Mouse (Mus musculus): ENCODE data around the gene Csnk2b.
A peak's percentile ranks its signal among the peaks of the same experiment; 100 is the strongest.

Gene Csnk2b

DNA sequence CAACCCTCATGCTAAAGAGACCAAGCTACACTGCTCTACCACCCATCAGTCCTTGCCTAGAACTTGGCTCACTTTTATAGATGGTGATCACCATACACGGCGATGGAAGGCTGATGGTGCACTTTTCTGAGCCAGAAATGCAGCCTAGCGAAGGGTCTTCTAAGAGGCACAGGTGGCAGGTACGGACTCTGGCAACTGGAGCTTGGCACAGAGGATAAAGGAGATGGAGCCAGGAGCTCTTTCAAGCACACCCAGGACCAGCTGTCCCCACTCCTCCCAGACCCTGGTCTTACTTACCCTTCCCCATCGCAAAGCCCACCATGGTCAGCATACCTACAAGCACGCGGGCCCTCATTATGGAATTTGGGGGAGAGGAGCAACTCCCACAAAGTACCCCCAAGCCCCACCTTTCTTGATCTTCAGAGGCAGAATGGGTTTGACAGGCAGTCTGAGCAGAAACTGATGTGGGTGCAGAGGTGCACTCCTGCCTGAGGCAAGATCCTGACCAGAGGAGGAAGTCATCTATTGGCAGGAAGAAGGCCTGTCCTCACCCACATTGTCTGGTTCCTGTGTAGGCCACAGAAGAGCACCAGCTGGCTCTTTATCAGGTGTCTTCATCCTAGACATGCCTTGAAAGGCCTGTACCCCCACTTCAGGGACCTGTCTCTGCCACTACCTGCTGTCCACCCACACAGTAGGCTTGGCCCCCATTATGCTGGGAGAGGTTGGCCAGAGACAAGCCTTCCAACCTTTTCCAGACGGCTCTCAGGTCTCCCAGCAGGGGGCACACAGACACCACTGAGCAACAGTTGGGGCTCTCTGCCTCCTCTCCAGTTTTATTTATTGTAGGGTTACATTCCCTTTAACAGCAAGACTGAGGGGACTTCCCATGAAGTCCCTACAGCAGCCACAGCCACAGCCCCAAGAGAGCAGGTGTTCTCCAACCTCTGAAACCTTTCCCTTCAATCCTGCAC is 6.5 kb downstream of the Csnk2b start, which contains the start of gene Ly6g5b:
Gene Ly6g5b, minus strand, starts transcription at position 383 of the 974 bp plus-strand sequence.
- no peak for DNase-seq

DNA sequence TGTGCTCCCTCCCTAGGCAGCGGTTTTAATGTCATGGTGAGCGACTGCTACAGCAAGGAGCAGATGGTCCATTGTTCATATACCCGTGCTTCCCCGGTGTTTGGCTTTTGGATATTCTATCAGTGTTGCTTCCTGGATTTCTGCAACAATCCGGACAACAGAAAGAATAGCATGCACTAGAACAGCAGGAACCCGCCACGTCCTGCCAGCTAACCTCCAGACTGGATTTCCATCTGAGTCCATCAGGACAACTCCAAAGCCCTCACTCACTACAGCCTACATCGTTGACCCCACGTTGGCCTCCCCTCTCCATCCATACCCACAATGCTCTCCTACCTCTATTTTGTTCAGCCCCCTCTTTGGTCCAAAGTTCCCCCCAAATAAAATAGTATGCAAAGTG is 10.1 kb downstream of the Csnk2b start:
- no peak for DNase-seq

DNA sequence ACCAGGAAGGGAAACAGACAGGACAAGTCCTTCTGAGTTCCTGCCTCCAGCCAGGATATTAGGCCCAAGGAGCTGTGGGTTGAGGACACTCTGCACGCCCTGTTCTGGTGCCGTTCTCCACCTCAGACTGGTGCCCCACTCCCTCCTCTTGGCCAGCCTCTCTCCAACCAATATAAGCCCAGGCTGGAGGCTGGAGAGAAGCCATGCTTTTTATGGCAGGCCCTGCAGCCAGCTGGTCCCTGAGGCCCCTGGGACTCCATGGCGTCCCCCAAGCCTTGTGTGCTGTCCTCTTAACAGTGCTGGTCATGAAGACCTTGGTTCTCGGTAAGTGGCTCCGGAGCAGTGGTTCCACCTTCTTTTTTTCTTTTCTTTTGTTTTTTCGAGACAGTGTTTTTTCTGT is 13.8 kb downstream of the Csnk2b start, which contains the start of gene Ly6g5c:
Gene Ly6g5c, plus strand, starts transcription at position 183 of the 400 bp plus-strand sequence.
- DNase-seq: no peak

DNA sequence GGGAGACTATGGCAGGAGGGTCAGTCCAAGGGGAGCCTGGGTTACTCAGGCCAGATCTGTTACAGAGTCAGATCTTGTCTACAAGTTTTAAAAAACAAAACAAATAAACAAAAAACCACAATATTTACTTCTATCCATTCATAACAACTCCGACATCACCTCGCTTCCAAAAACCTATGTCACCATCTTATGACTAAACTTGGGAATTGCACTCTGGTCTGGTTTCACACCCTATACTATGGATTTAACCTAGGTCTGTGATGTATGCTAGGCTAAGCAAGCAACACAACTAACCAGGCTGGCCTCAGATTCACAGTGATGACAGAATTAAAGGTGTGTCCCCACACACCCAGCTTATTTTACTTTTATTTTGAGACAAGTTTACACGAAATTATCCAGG is 15.3 kb downstream of the Csnk2b start:
- no peak for DNase-seq

DNA sequence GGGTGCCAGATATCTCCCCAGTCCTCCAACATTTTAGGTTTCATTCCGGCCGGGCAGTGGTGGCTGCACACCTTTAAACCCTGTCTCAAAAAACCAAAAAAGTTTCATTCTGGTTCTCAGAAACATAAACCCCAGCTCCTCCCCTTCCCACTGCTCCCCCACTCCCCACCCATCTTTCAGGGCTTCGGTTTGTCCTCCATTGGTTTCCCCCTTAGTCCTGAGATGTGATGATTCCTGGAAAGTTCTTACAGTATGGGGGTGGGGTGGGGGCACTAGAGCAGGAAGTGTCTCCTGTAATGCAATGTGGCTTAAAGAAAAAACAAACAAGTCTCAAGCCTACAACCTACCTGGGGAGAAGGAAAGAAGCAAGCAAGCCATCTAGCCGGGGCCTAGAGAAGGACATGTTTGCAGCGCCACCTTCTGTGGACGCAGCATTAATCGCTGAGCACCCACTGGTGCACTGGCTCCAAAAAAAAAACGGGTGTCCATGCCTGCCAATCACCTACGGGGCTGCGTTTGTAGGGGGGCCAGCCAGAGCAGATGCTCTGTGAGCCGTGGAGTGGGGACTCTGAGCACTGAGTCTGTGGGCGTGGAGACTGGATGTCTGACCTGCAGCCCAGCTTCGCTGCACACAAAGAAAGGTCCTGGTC is 16.0 kb downstream of the Csnk2b start:
- no peak for DNase-seq

DNA sequence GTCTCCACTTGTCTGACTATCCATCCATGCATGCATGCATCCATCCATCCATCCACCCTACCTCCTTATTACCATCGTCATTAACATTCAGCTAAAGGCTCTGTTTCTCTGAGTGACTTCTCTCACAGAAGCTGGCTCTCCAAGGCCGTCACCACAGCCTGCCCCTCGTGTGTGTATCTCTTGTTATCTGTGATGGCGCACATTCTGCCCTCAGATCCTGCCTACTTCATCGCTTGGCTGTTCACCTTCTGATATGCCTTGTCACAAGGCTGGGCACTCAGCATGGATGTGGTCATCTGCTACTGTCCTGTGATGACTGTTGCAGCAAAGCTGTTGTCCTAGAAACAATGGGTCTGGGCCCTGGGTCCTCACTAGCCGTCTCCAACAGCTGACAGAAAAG is 17.1 kb downstream of the Csnk2b start:
- no peak for DNase-seq

DNA sequence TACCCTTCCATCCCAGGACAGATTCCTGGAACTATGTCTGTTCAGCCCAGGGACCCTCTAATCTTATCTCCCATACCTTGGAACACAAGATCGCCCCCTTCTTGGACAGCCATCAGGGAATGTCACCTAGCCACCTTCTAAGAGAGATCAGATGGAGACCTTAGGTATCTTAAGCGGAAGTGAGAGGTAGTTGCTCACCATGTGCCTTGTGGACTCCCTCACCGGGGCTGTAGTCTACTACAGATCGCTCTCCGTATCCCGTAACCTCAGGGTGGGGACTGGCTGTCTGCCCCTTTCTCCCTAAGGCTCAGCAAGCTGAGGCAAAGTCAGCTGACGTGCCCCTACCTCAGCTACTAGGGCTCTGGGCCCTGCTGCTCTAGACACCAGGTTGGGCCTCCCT is 17.8 kb downstream of the Csnk2b start:
- DNase-seq: no peak

DNA sequence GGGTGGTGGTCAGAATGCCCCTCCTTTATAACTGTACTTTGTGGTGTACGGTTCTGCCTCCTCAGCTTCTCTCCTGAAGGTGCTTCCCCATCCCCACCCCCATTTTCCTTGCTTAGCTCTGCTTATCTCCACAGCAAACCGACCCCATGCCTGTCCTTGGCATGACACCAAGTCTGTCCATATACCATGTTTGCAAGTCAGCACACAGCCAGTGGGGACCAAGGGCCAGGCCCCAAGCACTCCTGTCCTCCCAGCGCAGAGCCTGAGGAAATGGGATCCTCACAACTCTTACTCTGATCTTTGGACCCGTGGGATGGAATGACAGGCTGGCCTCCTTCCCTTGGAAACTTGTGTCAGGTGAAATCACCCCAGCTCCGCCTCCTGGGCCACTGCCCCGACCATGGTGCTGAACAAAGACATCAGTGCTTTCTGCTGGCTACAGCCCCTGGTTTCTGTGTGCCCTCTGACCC is 18.6 kb downstream of the Csnk2b start:
- DNase-seq: no peak

DNA sequence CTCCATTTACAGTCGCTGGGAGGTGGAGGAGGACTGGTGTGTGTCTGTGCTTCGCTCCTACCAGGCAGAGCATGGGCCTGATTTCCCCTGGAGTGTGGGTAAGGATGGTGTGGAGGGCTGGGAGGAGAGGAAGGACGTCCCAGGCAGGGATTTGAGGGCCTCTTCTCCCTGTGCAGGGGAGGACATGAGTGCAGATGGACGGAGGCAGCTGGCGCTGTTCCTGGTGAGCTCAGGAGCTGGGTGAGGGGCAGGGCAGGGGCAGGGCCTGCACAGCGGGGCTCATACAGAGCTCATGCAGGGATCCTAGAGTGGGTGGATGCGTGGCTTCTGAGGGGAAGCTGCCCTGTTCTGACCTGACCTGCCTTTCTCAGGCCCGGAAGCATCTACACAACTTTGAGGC is 19.6 kb downstream of the Csnk2b start:
- no peak for DNase-seq

DNA sequence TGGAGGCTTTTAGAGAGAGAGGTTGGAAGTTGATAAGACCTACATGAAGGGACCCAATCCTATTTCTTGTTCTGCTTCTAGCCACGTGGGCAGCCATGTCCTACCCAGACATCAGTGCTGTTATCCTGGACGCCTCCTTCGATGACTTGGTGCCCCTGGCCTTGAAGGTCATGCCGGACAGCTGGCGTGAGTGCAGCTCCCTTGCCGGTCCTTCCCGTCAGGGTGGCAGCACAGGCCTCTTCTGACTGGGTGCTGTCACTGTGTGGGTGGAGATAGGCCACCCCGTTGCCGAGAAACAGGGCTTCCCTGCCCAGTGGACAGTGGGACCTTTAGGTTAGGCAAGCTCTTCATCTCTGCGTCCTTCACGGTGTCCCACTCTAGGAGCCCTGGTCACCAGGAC is 20.7 kb downstream of the Csnk2b start:
- DNase-seq: no peak

DNA sequence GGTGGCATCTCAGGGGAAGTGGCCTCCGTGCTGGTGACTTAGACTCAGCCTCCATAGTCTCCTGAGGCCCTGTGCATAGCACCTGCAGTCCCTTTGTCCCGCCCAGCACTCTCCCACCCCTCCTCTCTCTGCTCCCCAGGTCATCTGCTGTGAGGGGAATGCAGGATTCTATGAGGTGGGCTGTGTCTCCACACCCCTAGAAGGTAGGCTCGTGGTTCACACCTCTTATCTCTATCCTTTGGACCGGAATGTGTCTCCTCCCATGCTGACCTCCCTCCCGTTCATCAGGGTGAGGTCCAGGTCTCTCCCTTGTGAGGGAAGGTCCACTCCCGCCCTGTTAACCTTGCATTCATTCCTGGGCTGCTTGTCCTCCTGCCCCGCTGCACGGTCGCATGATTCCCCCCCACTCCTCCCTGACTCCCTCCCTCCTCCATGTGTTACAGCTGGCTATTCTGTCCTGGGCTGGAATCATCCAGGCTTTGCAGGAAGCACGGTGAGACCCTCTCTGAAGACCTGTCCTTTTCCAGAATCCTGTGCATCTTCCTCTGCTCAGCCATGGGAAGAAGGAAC is 21.6 kb downstream of the Csnk2b start:
- DNase-seq: no peak

DNA sequence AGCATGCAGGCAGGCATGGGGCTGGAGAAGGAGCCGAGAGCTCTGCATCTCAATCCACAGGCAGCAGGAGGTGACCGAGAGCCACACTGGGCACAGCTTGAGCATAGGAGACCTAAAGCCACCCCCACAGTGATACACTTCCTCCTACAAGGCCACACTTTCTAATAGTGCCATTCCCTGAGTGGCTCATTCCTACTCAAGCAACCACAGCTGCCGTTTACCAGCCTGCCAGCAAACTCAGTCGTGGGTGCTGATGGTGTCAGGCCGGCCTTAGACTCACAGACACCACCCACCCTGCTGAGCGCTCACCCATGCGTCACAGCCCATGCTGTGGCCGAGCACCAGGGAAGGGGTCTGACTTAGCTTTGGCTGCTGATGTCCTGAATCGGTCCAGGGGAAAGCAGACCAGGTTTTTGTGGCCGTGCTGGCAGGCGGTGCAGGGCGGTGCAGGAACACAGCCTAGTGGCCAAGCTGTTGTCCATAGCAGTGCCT is 24.6 kb downstream of the Csnk2b start:
- DNase-seq: peak; percentile 61

DNA sequence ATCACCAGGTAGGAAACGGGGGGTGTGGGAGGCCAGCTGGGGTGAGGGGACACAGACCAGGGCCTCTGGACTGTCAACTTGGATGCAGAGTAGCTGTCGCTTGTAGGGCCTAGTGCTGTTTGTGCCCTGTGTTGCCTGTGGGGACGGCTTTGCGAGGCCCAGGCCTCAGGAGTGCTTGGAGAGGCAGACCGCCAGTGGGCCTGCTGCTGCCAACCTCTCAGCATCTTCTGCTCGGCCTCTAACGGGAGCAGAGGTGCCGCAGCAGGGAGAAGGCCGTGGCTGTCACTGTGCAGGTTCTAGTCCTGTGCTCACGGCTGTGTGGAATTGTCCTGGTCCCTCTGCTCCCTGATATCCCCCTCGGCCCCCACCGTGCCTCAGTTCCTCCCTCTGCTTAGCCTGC is 25.3 kb downstream of the Csnk2b start:
- DNase-seq: no peak

DNA sequence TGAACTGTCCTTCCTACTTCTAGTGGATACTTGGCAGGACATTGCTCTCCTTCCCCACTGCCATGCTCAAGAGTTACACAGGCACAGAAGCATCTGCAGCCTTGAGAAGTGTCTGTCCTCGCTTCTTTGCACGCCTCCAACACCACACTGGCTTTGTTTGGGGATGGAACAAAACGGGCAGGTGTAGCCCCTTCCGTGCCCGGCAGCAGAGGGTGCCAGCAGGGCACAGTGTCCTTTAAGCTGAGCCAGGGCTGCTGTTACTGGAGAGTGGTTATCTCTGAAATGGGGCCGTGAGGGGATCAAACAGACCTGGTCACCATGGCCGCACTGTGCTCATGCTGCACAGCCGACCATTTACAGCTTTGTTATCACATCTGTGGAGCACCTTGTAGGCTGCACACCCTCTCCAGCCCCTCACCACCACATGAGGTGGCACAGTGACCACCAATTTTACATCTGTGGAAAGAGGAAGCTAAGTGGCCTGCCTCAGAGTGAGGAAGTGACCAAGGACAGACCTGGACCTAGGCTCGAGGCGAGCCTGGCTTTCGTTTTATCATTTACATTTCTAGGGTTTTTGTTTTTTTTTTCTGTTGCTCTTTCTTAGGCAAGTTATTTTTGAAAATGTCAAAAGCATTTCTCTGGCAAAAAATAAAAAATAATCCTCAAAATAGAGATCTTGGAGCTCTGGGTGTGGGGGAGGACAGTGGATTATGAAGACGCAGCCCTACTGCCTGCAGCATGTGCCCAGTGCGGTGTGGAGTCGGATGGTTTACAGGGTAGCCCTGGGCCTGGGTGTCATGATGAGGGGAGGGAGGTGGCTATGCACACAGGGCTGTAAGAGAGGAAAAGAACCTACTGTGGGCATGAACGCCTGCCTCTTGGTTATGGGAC is 27.1 kb downstream of the Csnk2b start:
- no peak for DNase-seq

DNA sequence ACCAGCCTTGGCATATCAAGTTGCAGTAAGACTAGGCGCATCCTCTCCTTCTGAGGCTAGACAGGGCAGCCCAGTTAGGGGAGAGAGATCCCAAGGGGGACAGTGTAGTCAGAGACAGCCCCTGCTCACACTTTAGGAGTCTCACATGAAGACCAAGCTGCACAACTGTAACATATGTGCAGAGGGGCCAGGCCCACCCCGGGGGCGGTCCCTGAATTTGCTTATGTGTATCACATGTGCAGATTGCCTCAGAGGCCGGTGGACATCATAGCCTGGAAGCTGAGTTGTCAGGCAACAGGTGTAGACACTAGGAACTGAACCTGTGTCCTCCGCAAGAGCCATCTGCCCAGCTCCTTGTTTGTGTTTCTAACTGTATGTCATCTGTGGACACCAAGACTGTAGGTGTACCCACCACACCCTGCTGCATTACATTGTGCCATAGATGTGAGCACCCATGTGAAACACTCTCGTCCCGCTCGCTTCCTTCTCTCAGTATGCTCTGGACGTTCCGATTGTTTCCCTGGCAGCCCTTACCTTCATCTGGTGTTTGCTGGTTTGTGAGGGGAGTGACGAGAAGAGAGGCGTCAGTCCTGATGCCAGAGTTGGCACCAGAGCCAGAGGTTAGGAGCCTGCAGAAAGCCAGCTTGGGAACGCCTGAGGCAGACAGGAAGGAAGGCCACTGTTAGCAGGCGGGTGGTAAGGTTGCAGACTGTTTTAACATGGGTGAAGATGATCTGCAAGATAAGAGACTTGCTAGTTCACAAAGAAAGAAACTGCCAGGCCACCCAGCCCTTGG is 29.3 kb downstream of the Csnk2b start:
- no peak for DNase-seq

DNA sequence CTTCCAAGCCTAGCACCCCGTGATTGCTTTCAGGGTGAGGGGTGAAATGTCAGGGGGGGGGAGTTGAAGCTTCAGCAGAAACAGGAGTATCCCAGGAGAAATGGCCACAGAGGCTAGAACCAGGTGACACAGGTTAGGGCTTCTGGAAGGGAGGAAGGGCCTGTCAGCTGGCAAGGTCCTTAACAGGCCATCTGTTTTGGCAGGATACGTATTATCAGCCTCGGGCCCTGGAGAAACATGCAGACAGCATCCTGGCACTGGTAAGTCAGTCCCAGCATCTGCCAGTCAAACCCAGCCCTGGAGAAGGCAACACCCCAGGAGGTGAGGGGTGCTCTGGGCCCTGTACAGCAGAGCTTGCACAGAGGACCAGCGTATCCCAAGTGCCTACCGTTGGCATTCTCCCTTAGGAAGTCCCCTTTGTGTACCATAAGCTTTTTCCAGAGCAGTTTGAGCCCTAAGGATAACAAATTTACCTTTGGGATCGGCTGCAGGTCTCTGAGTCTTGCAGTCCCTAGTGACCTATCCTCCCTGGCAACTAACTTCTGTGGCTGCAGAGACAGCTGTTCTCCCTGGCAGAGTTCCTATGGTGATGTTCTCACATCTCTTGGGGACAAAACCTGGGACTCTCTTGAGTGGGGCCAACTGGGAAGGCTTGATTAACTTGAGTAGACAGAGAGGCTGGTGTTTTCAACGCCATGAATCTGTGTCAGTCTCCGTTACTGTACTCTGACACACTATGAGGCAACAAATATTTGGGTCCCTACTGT is 31.5 kb downstream of the Csnk2b start:
- DNase-seq: no peak

DNA sequence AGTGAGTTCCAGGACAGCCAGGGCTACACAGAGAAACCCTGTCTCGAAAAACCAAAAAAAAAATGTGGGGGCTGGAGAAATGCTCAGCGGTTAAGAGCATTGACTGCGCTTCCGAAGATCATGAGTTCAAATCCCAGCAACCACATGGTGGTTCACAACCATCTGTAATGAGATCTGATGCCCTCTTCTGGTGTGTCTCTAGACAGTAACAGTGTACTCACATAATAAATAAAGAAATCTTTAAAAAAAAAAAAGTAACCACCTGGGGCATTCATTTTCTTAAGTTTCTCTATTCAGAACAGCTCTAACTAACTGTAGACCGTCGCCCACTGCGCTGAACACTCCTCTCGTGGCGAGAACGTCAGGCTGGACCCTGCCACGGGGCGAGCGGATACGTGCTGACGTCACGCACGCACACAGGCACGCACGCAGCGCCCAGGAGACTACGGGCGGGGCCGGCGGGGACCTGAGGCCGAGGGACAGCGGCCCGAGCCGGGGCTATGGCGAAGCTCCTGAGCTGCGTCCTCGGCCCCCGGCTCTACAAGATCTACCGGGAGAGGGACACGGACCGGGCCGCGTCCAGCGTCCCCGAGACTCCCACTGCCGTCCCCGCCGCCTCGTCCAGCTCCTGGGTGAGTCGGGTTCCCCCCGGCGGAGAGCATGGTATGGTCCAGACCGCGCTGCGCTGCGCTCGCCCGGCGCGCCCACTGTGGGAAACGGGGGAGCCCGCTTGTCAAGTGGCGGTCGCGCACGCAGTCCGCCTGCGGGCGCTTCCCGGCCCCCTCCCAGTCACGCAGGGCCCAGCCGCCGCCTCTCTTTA is 32.8 kb downstream of the Csnk2b start, which contains the start of gene Abhd16a:
Gene Abhd16a, plus strand, starts transcription at position 439 of the 820 bp plus-strand sequence.
- DNase-seq: peak; percentile 95

DNA sequence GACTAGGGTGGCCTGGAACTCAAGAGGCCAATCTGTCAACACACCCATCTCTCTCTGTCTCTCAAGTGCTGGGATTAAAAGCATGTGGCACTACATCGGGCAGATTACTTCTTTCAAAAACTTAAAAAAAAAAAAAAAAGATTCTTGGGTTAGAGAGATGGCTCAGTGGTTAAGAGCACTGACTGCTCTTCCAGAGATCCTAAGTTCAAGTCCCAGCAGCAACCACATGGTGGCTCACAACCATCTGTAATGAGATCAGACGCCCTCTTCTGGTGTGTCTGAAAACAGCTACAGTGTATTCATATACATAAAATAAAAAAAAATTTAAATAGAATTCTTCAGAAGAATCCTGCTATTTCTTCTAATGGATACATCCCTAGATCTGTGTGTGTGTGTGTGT is 33.7 kb downstream of the Csnk2b start:
- DNase-seq: no peak

DNA sequence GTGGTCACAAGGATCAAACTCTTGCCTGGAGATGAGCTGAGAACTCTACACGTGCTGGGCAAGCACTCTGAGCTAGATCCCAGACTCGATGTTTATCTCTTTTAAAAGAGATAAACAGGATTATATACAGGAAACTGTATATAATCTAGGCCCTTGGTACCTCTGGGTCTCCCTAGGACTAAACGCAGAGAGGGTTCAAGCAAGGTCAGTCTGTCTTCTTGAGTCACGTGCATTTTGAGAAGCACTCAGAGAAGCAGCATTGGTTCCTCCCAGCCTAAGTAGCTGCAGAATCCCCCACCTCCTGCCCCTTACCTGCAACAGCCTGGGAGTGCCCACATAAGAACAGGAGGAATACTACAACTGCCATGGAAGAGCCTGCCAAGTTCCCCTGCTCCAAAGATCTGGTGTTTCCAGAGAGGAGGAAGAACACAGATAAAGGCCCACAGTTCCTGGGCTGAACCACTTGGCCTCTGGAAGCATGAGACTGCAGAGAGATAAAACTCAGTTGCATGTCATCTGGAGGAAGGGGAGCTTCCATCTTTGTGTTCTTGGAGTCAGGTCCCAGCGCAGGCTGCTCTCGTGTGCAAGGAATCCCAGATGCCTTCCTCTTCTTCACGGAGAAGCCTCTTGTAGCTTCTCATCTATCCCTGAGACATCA is 36.5 kb downstream of the Csnk2b start, which contains the start of gene Ly6g6f:
Gene Ly6g6f, minus strand, starts transcription at position 403 of the 658 bp plus-strand sequence.
- DNase-seq: no peak

All from layer of hippocampus, adult 9-11 months (tissue).